Mouse (Mus musculus) lung, postnatal 0 days (tissue): ENCODE results near the gene S1pr4. TPM values are rescaled to one million over a fixed set of nuclear protein-coding genes. Genes with fewer than 3 reads are reported as not detected.

ENCODE experiments used
- ATAC-seq: fragments of 200-750 bp; cut with Nextera tagmentation; 2 replicates; pipeline ENCODE4 v1.8.0; 2017; ENCODE audit warnings: moderate library complexity
- DNase-seq: peaks from one replicate; pipeline ENCODE4 v3.0.0-alpha.2; 2016; ENCODE audit warnings: low spot score
- H3K27ac ChIP-seq: fragments of 300-500 bp; sonication (generic); 2 replicates; pipeline ENCODE4 v1.5.1; 2014; ENCODE audit warnings: antibody characterized with exemption, mild to moderate bottlenecking, low read length, mixed read lengths
- H3K27me3 ChIP-seq: fragments of 300-500 bp; sonication (generic); replicated peaks from 2 replicates; pipeline ENCODE4 v1.6.1; 2014; ENCODE audit warnings: low read length, mixed read lengths; ENCODE audit not compliant: insufficient read depth
- H3K36me3 ChIP-seq: fragments of 300-500 bp; sonication (generic); 2 replicates; pipeline ENCODE4 v1.6.1; 2014; ENCODE audit warnings: low read length, mixed read lengths; ENCODE audit not compliant: insufficient read depth
- H3K4me1 ChIP-seq: fragments of 300-500 bp; sonication (generic); 2 replicates; pipeline ENCODE4 v1.6.1; 2014; ENCODE audit warnings: antibody characterized with exemption, low read depth, low read length, mixed read lengths; ENCODE audit not compliant: insufficient read depth
- H3K4me2 ChIP-seq: fragments of 300-500 bp; sonication (generic); replicated peaks from 2 replicates; pipeline ENCODE4 v1.6.1; 2014; ENCODE audit warnings: low read depth, mild to moderate bottlenecking, low read length, moderate library complexity, mixed read lengths
- H3K4me3 ChIP-seq: fragments of 300-500 bp; sonication (generic); 2 replicates; pipeline ENCODE4 v1.5.1; 2014; ENCODE audit warnings: low read depth, low read length
- H3K9ac ChIP-seq: fragments of 300-500 bp; sonication (generic); replicated peaks from 2 replicates; pipeline ENCODE4 v1.6.1; 2014; ENCODE audit warnings: low read depth, mild to moderate bottlenecking
- H3K9me3 ChIP-seq: fragments of 300-500 bp; sonication (generic); 2 replicates; pipeline ENCODE4 v1.6.1; 2016; ENCODE audit warnings: low read length, mixed read lengths
- CTCF ChIP-seq: IDR thresholded peaks from 2 replicates; pipeline ENCODE4 v1.5.1; 2016; ENCODE audit warnings: antibody characterized with exemption, mild to moderate bottlenecking
- EP300 ChIP-seq: IDR thresholded peaks from 2 replicates; pipeline ENCODE4 v1.6.1; 2016; ENCODE audit warnings: antibody characterized with exemption, mild to moderate bottlenecking, control low read depth
- WGBS: fragments of 180-500 bp; shearing (Covaris S2); extraction: QIAGEN DNeasy Blood & Tissue Kit; methylation state at CpG from one replicate; pipeline ENCODE4 v1.1.7; 2014; 5-methylcytosine and 5-hydroxymethylcytosine counted together
- polyA plus RNA-seq: library from polyadenylated mRNA; unstranded; fragments of >200 nt; fragmentation: Nextera tagmentation; extraction: Ambion mirVana; gene quantifications from 2 replicates; pipeline ENCODE4 v1.2.1, GENCODE M21; 2015

Gene S1pr4
- polyA plus RNA-seq, 1 experiment from 2014 or later = 19.3 TPM

DNA sequence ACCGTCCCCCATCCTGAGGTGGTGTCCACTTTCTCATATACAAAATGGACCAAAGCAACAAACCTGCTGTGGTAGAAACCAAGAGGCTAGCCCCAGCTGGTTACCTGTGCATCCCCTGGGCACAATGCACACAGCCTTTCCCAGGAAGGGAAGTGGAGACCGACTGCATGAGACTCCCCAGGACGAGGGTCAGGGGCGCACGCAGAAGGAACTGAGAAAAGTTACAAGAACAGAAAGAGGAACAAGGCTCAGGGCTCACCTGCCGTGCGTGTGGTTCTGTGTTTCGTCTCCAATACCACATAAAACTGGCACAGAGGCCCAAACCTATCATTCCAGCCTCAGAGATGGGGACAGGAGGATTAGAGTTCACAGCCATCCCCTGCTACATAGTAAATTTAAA is 17.3 kb upstream of the S1pr4 start:
- H3K4me1 ChIP-seq = no peaks in the 10 kb centered on the region
- ATAC-seq (no peak), DNase-seq (no peak)
- H3K9ac ChIP-seq = no peak overlapping the region
- H3K27me3 ChIP-seq = no peaks in the 10 kb centered on the region
- no peaks in the 10 kb centered on the region for H3K36me3 ChIP-seq
- TF ChIP-seq CTCF = no peak
- no peak for TF ChIP-seq EP300
- H3K9me3 ChIP-seq = no peaks in the 10 kb centered on the region
- no peak overlapping the region for H3K4me2 ChIP-seq
- no peak overlapping the region for H3K27ac ChIP-seq
- no peak overlapping the region for H3K4me3 ChIP-seq
- WGBS = 63% methylated on average over 8 of the region's 8 CpGs

DNA sequence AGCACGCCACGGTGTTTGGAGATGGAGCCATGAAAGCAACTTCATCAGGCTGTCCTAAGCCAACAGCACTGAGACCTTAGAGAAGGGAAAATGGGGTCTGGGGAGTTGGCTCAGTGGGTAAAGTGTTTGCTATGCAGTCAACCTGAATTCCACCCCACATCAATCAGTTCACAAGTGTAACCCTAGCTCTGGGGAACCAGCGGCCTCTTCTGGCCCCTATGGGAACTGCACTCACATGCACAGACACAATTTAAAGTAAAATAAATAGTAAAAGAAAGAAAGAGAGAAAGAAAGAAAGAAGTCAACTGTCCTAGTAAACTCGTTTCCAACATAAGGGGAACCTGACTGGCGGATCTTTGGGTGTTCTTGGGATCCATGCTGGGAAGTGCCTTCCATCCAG is 13.9 kb upstream of the S1pr4 start:
- H3K4me1 ChIP-seq = no peaks in the 10 kb centered on the region
- TF ChIP-seq CTCF (no peak), EP300 (no peak)
- H3K27ac ChIP-seq = no peak overlapping the region
- no peak for ATAC-seq
- no peak overlapping the region for H3K9ac ChIP-seq
- DNase-seq = no peak
- 86% methylated on average over 5 of the region's 5 CpGs for WGBS
- H3K4me2 ChIP-seq = no peak overlapping the region
- H3K9me3 ChIP-seq = no peaks in the 10 kb centered on the region
- H3K36me3 ChIP-seq = no peaks in the 10 kb centered on the region
- H3K4me3 ChIP-seq = no peak overlapping the region
- no peaks in the 10 kb centered on the region for H3K27me3 ChIP-seq

DNA sequence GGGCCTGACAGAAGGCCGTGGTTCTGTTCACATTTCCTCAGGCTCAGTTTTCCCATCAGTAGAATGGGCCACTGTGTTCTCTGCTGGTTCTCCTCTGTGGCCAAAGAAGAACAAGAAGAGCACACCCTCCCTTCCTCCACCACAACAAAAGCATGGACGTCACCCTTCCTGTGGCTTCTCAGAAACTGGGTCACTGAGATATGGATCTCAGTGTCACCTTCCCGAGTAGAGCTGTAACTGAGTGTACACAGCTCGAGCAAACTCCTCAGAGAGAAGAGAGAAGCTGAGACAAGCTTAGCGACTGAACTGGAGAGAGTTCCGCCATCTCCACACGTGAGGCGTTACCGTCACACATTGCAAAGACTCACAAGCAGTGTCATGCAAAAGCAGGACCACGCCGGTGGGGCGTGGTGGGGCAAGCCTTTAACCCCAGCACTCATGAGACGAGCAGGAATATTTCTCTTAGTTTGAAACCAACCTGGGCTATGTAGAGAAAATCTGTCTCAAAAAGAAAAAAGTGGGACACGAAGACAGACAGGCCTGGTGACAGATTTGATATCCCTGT is 10.4 kb upstream of the S1pr4 start:
- ATAC-seq (0 out of 2 replicates have a peak, but pooled peaks have one; percentile 43), DNase-seq (no peak)
- H3K4me1 ChIP-seq = no peaks in the 10 kb centered on the region
- H3K9me3 ChIP-seq = no peaks in the 10 kb centered on the region
- no peak overlapping the region for H3K4me3 ChIP-seq
- H3K27ac ChIP-seq = no peak overlapping the region
- no peaks in the 10 kb centered on the region for H3K36me3 ChIP-seq
- 57% methylated on average over 14 of the region's 14 CpGs for WGBS
- no peak overlapping the region for H3K9ac ChIP-seq
- H3K4me2 ChIP-seq = no peak overlapping the region
- TF ChIP-seq CTCF (no peak), EP300 (no peak)
- no peaks in the 10 kb centered on the region for H3K27me3 ChIP-seq

DNA sequence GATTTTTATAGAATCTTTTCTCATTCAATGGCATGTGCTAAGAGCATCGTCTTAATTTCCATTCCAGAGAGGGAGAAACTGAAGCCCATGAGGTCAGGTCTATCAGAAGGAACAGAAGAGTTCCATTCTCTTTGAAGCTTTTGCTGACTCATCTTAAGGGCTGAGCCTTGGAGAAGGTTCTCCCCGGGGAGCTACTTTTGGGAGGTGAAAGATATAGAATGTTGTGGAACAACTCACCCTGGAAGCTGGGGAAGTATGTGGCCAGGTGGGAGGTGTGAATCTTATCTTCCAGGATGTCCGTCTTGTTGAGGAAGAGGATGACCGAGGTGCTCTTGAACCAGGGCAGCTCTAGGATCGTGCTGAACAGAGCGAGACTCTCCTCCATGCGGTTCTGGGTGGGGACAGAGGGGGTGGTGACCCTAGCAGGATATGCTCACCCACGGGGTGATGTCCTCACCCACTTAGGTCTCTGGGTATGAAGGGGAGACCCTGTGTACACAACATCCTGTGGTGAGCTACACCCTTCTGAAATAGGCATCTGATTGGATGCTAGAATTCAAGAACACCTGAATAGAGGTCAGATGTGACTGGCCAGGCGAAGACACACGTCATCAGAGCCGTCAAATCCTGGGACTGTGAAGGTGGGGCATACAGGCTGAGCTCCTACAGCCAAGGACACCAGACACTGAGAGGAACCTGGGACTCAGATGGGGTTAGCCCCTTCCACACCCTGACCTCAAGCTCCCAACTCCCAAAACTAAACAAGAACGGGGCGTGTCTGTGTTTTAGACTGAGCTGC is 8.0 kb upstream of the S1pr4 start:
- Histone ChIP-seq H3K9ac (no peak overlapping the region), H3K4me1 (0 out of 2 replicates have a peak, but pooled peaks cover 1% of the 10 kb centered on the region), H3K27me3 (no peaks in the 10 kb centered on the region; the same call in 1 of the 2 replicates), H3K9me3 (no peaks in the 10 kb centered on the region), H3K27ac (no peak overlapping the region), H3K4me3 (no peak overlapping the region), H3K4me2 (no peak overlapping the region), H3K36me3 (no peaks in the 10 kb centered on the region)
- TF ChIP-seq CTCF = no peak
- no peak for TF ChIP-seq EP300
- ATAC-seq (no peak), DNase-seq (no peak)
- 61% methylated on average over 13 of the region's 13 CpGs for WGBS

DNA sequence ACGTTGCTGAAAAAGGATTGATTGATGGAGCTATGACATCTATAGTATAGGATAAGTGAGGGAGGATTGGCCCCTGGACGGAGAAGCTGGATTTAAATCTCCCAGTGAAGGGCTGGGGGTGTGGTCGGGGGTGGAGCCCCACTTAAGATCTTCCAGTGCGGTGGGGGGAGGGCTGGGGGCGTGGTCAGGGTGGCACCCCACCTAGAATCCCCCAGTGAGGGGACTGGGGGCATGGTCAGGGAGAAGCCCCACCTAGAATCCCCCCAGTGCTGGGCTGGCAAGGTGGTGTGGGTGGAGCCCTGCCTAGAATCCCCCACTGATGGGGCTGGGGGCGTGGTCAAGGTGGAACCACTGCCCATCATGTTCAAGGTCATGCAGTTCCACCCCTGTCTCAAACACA is 7.2 kb upstream of the S1pr4 start:
- no peaks in the 10 kb centered on the region for H3K9me3 ChIP-seq
- no peak for DNase-seq
- H3K36me3 ChIP-seq = no peaks in the 10 kb centered on the region
- no peak overlapping the region for H3K9ac ChIP-seq
- H3K4me3 ChIP-seq = no peak overlapping the region
- H3K27me3 ChIP-seq = no peaks in the 10 kb centered on the region; the same call in 1 of the 2 replicates
- no peak for TF ChIP-seq EP300
- TF ChIP-seq CTCF = no peak
- ATAC-seq = no peak
- H3K27ac ChIP-seq = no peak overlapping the region
- WGBS = 28% methylated on average over 6 of the region's 6 CpGs
- 0 out of 2 replicates have a peak, but pooled peaks cover 3% of the 10 kb centered on the region for H3K4me1 ChIP-seq
- H3K4me2 ChIP-seq = no peak overlapping the region

DNA sequence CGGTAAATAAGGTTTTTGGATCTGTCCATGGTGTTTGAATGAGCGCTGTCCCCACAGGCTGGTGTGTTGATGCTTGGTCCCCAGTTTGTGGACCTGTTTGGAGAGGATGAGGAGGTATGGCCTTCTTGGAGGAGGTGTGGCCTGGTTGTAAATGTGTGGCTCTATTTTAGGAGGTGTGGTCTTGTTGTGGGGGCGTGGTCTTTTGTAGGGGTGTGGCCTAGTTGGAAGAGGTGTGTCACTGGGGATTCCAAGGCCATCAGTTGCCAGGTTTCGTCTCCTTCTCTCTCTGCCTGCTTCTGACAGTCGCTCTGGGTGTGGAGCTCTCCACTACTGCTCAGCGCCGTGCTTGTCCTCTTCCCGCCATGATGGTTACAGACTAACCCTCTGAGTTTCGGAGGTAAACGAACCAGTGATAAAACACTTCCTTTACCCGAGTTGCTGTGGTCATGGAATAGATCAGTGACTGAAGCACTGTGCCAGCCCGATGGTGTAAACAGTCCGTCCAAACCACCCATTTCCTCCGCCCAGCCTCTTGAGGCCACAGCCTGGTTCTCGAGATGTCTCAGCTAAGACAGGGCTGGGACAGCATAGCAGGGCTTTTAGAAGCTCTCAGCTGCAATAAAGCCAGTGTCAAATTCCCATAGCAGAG is 5.2 kb upstream of the S1pr4 start:
- ATAC-seq (no peak), DNase-seq (no peak)
- H3K27ac ChIP-seq = no peak overlapping the region
- 0 out of 2 replicates have a peak, but pooled peaks cover 3% of the 10 kb centered on the region for H3K4me1 ChIP-seq
- WGBS = 60% methylated on average over 15 of the region's 15 CpGs
- no peaks in the 10 kb centered on the region for H3K36me3 ChIP-seq
- H3K9ac ChIP-seq = no peak overlapping the region
- H3K4me2 ChIP-seq = no peak overlapping the region
- TF ChIP-seq CTCF (no peak), EP300 (no peak)
- no peaks in the 10 kb centered on the region for H3K9me3 ChIP-seq
- no peaks in the 10 kb centered on the region; the same call in 1 of the 2 replicates for H3K27me3 ChIP-seq
- H3K4me3 ChIP-seq = no peak overlapping the region
